Mouse (Mus musculus) hindbrain, postnatal 0 days (tissue): ENCODE results near the gene 5730596B20Rik. TPM values are rescaled to one million over a fixed set of nuclear protein-coding genes. Genes with fewer than 3 reads are reported as not detected.

Source experiments
- ATAC-seq: fragments of 200-750 bp; cut with Nextera tagmentation; 2 replicates; pipeline ENCODE4 v1.8.0; 2017; ENCODE audit warnings: mild to moderate bottlenecking, moderate TSS enrichment, moderate library complexity
- DNase-seq: peaks from one replicate; pipeline ENCODE4 v3.0.0-alpha.2; 2015; ENCODE audit warnings: low spot score
- H3K27ac ChIP-seq: fragments of 300-500 bp; sonication (generic); 2 replicates; pipeline ENCODE4 v1.5.1; 2014; ENCODE audit warnings: mild to moderate bottlenecking
- H3K27me3 ChIP-seq: fragments of 300-500 bp; sonication (generic); 2 replicates; pipeline ENCODE4 v1.6.1; 2014; ENCODE audit warnings: low read length, mixed read lengths; ENCODE audit not compliant: insufficient read depth
- H3K36me3 ChIP-seq: fragments of 300-500 bp; sonication (generic); 2 replicates; pipeline ENCODE4 v1.6.1; 2014; ENCODE audit warnings: low read length, mixed read lengths; ENCODE audit not compliant: insufficient read depth
- H3K4me1 ChIP-seq: fragments of 300-500 bp; sonication (generic); 2 replicates; pipeline ENCODE4 v1.6.1; 2014; ENCODE audit warnings: antibody characterized with exemption, low read length, mixed read lengths; ENCODE audit not compliant: insufficient read depth
- H3K4me2 ChIP-seq: fragments of 300-500 bp; sonication (generic); 2 replicates; pipeline ENCODE4 v1.6.1; 2014; ENCODE audit warnings: low read depth, mild to moderate bottlenecking, low read length, moderate library complexity, mixed read lengths
- H3K4me3 ChIP-seq: fragments of 300-500 bp; sonication (generic); 2 replicates; pipeline ENCODE4 v1.5.1; 2014; ENCODE audit warnings: low read length
- H3K9ac ChIP-seq: fragments of 300-500 bp; sonication (generic); replicated peaks from 2 replicates; pipeline ENCODE4 v1.6.1; 2014; ENCODE audit warnings: mild to moderate bottlenecking, low read length, moderate library complexity, mixed read lengths
- H3K9me3 ChIP-seq: fragments of 300-500 bp; sonication (generic); 2 replicates; pipeline ENCODE4 v1.6.1; 2016; ENCODE audit warnings: low read length, mixed read lengths
- CTCF ChIP-seq: IDR thresholded peaks from 2 replicates; pipeline ENCODE4 v1.5.1; 2016; ENCODE audit warnings: antibody characterized with exemption, control low read depth, low read depth
- WGBS: fragments of 180-500 bp; shearing (Covaris S2); extraction: QIAGEN DNeasy Blood & Tissue Kit; methylation state at CpG from one replicate; pipeline ENCODE4 v1.1.7; 2014; 5-methylcytosine and 5-hydroxymethylcytosine counted together
- polyA plus RNA-seq: library from polyadenylated mRNA; unstranded; fragments of >200 nt; fragmentation: Nextera tagmentation; extraction: Ambion mirVana; gene quantifications from 2 replicates; pipeline ENCODE4 v1.2.1, GENCODE M21; 2015
- total RNA-seq: library from RNA; depleted of rRNA; stranded (reverse); fragments of >200 nt; gene quantifications from 2 replicates; pipeline ENCODE4 v1.2.3, GENCODE M21; 2014

5730596B20Rik gene
- total and polyA plus RNA-seq, 2 experiments from 2014 or later, result 1.2 to 1.5 TPM

DNA sequence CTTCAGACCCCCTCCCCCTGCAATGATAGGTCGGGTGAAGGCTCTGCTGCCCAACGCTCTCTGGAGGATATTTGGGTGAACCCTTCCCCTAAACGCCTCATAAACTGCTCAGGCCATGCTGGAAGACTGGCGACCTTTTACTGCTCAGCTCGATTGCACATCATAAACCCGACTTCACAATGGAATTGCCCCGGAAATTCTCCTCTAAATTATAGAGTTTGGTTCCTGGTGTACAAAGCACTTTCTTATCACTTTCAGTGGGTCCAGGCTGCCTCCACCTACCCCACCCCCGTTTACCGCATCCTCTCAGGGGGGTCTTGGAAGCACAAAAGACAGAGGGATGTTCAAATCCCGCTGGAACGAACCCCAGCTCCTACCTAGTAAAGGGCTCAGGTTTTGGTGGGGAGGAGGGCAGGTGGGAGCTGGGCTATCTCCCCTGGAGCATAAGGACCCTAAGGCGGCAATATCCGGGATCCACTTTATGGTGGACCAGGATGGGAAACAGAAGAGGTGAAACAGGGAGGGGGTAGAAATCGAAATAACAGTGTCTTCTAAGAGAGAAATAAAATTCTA is 41.4 kb downstream of the 5730596B20Rik start:
- Histone ChIP-seq H3K9ac (no peak overlapping the region), H3K4me3 (no peak overlapping the region), H3K27me3 (peaks cover 96% of the 10 kb centered on the region), H3K9me3 (no peaks in the 10 kb centered on the region), H3K36me3 (no peaks in the 10 kb centered on the region), H3K4me2 (no peak overlapping the region), H3K27ac (no peak overlapping the region), H3K4me1 (no peaks in the 10 kb centered on the region)
- no peak for ATAC-seq
- DNase-seq, result no peak
- whole genome bisulfite sequencing, result 8% methylated on average over 14 of the region's 14 CpGs
- no peak for TF ChIP-seq CTCF

DNA sequence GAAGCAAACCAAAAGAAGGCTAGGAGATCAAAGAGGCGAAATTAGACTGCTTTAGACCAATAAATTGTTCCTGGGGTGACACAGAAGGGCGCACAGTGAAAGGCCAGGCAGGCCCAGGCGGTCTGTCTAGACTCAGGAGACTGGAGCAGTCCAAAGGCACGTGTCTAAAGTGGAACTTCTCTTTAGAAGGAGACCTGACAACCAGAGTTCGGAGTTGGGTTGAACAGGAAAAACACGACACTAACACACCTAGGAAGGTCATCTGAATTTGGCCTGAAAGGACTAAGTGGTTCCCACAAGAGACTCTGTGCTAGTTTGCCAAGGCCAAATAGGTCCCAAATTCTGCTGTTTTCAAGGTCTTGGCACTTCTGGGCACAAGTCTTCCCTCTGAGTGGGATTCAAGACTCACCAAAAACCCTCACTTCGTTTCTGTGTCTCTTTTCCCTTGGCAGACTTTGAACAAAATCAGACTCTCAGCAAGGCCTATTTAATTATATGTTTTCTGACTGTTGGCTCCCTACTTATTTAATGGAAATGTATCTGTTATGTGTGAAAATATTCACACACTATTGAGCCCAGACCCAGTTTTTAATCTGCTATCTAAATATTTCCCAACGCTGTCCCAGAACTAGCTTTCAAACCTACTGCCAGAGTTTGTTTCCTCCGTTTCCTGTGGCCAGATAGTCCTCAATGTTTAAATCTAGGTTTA is 42.1 kb downstream of the 5730596B20Rik start:
- peaks cover 96% of the 10 kb centered on the region for H3K27me3 ChIP-seq
- no peaks in the 10 kb centered on the region for H3K9me3 ChIP-seq
- H3K4me3 ChIP-seq, result no peak overlapping the region
- no peak overlapping the region for H3K4me2 ChIP-seq
- H3K36me3 ChIP-seq, result no peaks in the 10 kb centered on the region
- TF ChIP-seq CTCF, result no peak
- ATAC-seq (no peak), DNase-seq (no peak)
- no peak overlapping the region for H3K9ac ChIP-seq
- no peak overlapping the region for H3K27ac ChIP-seq
- WGBS, result 20% methylated on average over 9 of the region's 9 CpGs
- no peaks in the 10 kb centered on the region for H3K4me1 ChIP-seq

DNA sequence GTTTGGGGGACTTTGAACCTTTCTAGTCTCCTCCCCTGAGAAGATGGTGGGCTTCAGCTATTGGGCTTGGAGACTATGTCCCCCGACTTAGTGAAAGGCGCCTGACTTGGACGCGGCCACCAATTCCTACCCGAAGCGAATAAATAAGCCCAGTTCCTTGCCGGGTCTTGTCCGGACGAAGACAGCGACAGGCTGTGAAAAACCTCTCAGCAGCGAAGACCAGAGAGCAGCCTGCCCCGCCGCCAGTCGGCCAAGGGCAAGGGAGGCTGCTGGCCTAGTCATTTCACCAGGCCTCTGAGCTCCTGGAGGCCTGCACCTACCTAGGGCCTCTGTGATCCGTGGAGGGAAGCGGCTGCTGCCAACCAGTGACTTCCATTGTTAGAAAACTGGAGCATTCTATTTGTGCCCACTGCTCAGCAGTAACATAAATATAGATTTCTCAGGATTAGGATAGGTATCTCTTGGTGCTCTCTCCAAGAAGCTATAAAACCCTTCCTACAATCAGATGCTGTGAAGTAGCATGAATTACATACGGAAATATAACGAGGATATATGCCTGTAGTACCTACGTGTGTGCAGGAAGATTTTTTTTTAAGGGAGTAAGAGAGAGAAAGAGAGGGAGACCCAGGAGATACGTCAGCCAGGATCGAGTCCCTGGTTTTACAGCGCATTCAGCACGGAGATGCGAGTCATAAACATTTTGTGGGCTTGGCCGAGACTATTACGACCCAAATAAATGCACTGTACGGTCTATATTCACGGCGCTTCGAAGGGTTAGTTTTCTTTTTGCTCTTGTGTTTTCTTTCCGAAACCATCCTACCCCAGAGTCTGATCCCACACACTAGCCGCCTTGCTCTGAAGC is 42.9 kb downstream of the 5730596B20Rik start:
- ATAC-seq, result no peak
- Histone ChIP-seq H3K27ac (no peak overlapping the region), H3K27me3 (peaks cover 96% of the 10 kb centered on the region), H3K4me3 (no peak overlapping the region), H3K4me2 (no peak overlapping the region), H3K36me3 (no peaks in the 10 kb centered on the region), H3K9me3 (no peaks in the 10 kb centered on the region), H3K9ac (no peak overlapping the region), H3K4me1 (no peaks in the 10 kb centered on the region)
- TF ChIP-seq CTCF, result no peak
- 16% methylated on average over 32 of the region's 32 CpGs for WGBS
- DNase-seq, result no peak

DNA sequence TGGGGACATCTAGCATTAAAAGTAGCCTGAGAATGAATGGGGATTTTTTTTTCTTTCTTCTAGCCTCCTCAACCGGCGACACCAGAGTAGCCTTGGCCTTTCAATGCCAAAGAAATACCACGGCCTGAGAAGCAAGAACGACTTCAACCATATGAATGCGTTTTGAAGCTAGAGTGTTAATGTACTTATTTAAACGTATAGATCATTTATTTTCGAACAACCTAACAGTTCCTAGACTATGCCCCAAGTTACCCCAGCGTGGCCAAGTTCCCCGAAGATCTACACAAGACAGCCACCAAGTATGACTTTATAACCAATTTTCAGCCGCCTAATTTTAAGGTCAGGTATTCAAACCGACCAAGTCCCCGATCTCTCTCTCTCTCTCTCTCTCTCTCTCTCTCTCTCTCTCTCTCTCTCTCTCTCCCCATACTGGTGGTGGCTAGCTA is 43.6 kb downstream of the 5730596B20Rik start:
- H3K27ac ChIP-seq, result no peak overlapping the region
- H3K4me1 ChIP-seq, result no peaks in the 10 kb centered on the region
- no peak overlapping the region for H3K9ac ChIP-seq
- H3K4me2 ChIP-seq, result peak overlapping the region; percentile 84
- DNase-seq (no peak), ATAC-seq (no peak)
- no peak for TF ChIP-seq CTCF
- no peaks in the 10 kb centered on the region for H3K9me3 ChIP-seq
- WGBS, result 5% methylated on average over 12 of the region's 12 CpGs
- no peaks in the 10 kb centered on the region for H3K36me3 ChIP-seq
- H3K27me3 ChIP-seq, result peaks cover 96% of the 10 kb centered on the region
- peak overlapping the region; percentile 49 for H3K4me3 ChIP-seq

DNA sequence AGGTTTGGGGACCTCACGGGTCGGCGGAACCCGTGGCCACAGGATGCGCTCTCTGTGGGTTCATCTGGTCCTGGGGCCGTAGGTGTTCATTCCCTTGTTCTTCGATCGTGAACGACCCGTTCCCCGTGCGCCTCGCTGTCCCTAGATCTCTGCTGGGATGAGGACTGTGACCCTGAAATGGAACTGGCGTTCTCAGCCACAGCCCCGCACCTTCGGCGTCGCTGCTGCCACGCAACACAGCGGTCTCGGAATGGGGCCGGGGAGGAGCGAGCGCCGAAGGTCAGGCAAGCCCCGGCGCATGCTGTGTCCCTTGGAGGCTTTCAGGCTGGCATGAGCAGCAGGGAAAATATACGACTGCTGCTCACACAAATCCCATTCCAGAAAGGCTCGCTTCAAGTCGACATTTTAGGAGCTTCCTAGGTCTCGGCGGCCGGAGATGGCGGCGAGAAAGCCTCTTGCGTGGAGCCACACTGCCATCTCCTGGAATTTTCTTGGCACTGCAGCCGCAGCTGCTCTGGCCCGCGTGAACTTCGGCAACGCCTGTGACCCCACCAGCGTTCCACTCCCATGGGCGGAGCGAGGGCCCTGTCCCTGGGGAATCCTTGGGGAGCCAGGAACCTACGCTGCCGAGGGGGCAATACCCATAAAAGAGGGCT is 44.2 kb downstream of the 5730596B20Rik start, which contains the start of gene Hoxa7:
Gene Hoxa7, minus strand, starts transcription at position 518 of the 656 bp plus-strand sequence.
- Histone ChIP-seq H3K36me3 (no peaks in the 10 kb centered on the region), H3K4me2 (peak within 1 kb of the TSS; percentile 84), H3K4me3 (peak within 1 kb of the TSS; percentile 49), H3K27me3 (peaks cover 96% of the 10 kb centered on the region), H3K9ac (peak within 1 kb of the TSS; percentile 43; the same call in 1 of the 2 replicates), H3K9me3 (no peaks in the 10 kb centered on the region), H3K27ac (no peak within 1 kb of the TSS), H3K4me1 (no peaks in the 10 kb centered on the region)
- 1% methylated on average over 46 of the region's 46 CpGs for WGBS
- DNase-seq (peak; percentile 91), ATAC-seq (peak; percentile 75)
- TF ChIP-seq CTCF, result peak; percentile 99

DNA sequence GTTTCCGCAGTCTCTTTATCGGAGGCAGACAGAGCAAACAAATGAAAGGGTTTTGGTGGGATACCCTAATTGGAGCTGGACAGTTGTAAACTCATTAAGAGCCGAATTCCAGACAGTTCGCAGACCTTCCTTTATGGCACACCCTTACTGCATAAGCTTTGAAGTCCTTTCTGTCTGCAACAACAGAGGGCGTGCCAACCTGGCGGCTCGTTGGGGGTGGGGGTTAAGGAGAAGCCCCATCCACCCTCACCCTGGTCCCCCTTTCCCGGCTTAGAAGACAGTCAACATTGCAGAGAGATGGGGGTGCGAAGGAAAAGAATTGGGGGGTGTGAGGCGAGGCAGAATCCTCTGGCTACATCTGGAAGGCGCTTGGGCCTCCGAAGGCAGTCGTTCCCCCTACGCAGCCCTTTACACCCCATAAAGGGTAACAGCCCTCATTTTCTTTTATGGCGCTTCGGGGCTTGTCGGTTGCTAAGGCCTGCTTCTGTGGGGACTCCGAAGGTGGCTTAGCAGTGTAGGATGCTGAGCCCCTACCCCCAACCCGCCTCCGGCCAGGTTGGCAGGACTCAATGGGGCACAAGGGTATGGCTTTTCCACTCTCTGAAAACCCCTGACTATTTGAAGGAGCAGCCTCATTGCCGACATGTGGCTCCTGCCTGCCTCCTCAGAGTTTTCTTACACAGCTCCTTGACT is 44.8 kb downstream of the 5730596B20Rik start:
- no peak for TF ChIP-seq CTCF
- H3K9ac ChIP-seq, result no peak overlapping the region
- peaks cover 96% of the 10 kb centered on the region for H3K27me3 ChIP-seq
- H3K27ac ChIP-seq, result no peak overlapping the region
- H3K36me3 ChIP-seq, result no peaks in the 10 kb centered on the region
- no peak for DNase-seq
- H3K4me3 ChIP-seq, result peak overlapping the region; percentile 49
- H3K9me3 ChIP-seq, result no peaks in the 10 kb centered on the region
- H3K4me1 ChIP-seq, result no peaks in the 10 kb centered on the region
- ATAC-seq, result peak; percentile 27; the same call in 1 of the 2 replicates
- WGBS, result 8% methylated on average over 21 of the region's 21 CpGs
- peak overlapping the region; percentile 84; the same call in 1 of the 2 replicates for H3K4me2 ChIP-seq
